Mouse (Mus musculus) forebrain, embryonic 11.5 days (tissue): ENCODE data around the gene Dpy19l1. TPM values are rescaled to one million over a fixed set of nuclear protein-coding genes. Genes with fewer than 3 reads are reported as not detected.

Experiments
- ATAC-seq: fragments of 200-750 bp; cut with Nextera tagmentation; replicated peaks from 2 replicates; pipeline ENCODE4 v1.8.0; 2017; ENCODE audit warnings: moderate TSS enrichment; ENCODE audit not compliant: low FRiP score
- DNase-seq: peaks from one replicate; pipeline ENCODE4 v3.0.0-alpha.2; 2017; ENCODE audit warnings: low spot score
- H3K27ac ChIP-seq: fragments of 300-500 bp; sonication (generic); 2 replicates; pipeline ENCODE4 v1.5.1; 2014; ENCODE audit warnings: low read depth, low read length
- H3K27me3 ChIP-seq: fragments of 300-500 bp; sonication (generic); 2 replicates; pipeline ENCODE4 v1.6.1; 2014; ENCODE audit warnings: mild to moderate bottlenecking, low read length, mixed read lengths; ENCODE audit not compliant: control insufficient read depth, insufficient read depth
- H3K36me3 ChIP-seq: fragments of 300-500 bp; sonication (generic); 2 replicates; pipeline ENCODE4 v1.6.1; 2014; ENCODE audit warnings: mild to moderate bottlenecking, low read length, moderate library complexity, mixed read lengths; ENCODE audit not compliant: control insufficient read depth, insufficient read depth
- H3K4me1 ChIP-seq: fragments of 300-500 bp; sonication (generic); replicated peaks from 2 replicates; pipeline ENCODE4 v1.6.1; 2014; ENCODE audit warnings: low read length, mixed read lengths; ENCODE audit not compliant: control insufficient read depth, insufficient read depth
- H3K4me2 ChIP-seq: fragments of 300-500 bp; sonication (generic); 2 replicates; pipeline ENCODE4 v1.6.1; 2014; ENCODE audit warnings: low read depth, mild to moderate bottlenecking, low read length, moderate library complexity, mixed read lengths; ENCODE audit not compliant: severe bottlenecking
- H3K4me3 ChIP-seq: fragments of 300-500 bp; sonication (generic); 2 replicates; pipeline ENCODE4 v1.5.1; 2014; ENCODE audit warnings: low read depth, low read length
- H3K9ac ChIP-seq: fragments of 300-500 bp; sonication (generic); 2 replicates; pipeline ENCODE4 v1.6.1; 2014; ENCODE audit warnings: low read length
- H3K9me3 ChIP-seq: fragments of 300-500 bp; sonication (generic); 2 replicates; pipeline ENCODE4 v1.6.1; 2016; ENCODE audit warnings: low read length, mixed read lengths; ENCODE audit not compliant: control insufficient read depth
- WGBS: fragments of 180-500 bp; shearing (Covaris S2); extraction: QIAGEN DNeasy Blood & Tissue Kit; methylation state at CpG from one replicate; pipeline ENCODE4 v1.1.7; 2014; 5-methylcytosine and 5-hydroxymethylcytosine counted together
- polyA plus RNA-seq: library from polyadenylated mRNA; unstranded; fragments of >200 nt; fragmentation: Nextera tagmentation; extraction: Ambion mirVana; gene quantifications from 2 replicates; pipeline ENCODE4 v1.2.1, GENCODE M21; 2014

The Dpy19l1 gene
- polyA plus RNA-seq, 1 experiment from 2014 or later = 21.5 TPM

DNA sequence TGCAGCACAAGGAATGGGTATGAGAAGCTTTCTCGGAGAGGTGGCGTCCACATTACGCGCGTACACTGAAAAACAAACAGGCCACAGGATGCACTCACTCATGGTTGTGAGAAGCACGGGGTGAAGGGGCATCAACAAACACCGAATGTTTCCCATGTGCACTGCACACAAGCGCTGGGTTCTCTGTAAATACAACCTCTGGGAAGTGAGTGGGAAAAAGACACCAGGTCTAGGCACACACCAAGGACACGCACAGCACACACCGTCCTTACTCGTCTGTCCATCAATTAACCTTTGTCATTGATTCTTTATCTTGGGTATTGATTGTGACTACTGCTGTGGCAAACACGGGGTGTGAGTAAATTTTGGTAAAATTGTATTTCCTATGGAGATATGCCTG is 49.1 kb downstream of the Dpy19l1 start:
- no peaks in the 10 kb centered on the region for H3K4me1 ChIP-seq
- H3K4me2 ChIP-seq = no peak overlapping the region
- H3K27ac ChIP-seq = no peak overlapping the region
- no peak overlapping the region for H3K9ac ChIP-seq
- no peak for ATAC-seq
- WGBS = 96% methylated on average over 12 of the region's 12 CpGs
- DNase-seq = no peak
- no peaks in the 10 kb centered on the region for H3K36me3 ChIP-seq
- no peaks in the 10 kb centered on the region for H3K9me3 ChIP-seq
- no peak overlapping the region for H3K4me3 ChIP-seq
- H3K27me3 ChIP-seq = no peaks in the 10 kb centered on the region

DNA sequence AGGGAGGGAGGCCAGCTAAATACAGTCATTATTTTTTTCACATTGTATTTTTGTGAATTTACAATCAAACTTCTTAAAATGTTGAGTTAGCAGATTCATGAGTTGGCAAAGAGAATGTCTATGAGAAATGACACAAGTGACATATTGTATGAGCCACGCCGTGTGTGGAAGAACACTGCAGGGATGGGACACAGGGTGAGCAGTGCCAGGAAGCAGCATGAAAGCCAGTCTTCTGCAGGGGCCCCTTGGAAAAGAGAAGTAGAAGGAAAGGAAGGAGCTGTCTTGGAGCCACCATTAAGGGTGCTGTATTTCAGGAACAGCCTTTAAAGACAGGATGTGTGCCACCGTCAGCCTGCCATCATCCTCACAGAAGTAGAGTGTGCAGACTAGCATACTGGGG is 52.0 kb downstream of the Dpy19l1 start:
- ATAC-seq (no peak), DNase-seq (no peak)
- Histone ChIP-seq H3K4me2 (no peak overlapping the region), H3K9me3 (no peaks in the 10 kb centered on the region), H3K27ac (no peak overlapping the region), H3K4me3 (no peak overlapping the region), H3K36me3 (no peaks in the 10 kb centered on the region), H3K9ac (no peak overlapping the region), H3K27me3 (no peaks in the 10 kb centered on the region), H3K4me1 (no peaks in the 10 kb centered on the region)
- WGBS = 89% methylated on average over 3 of the region's 3 CpGs

DNA sequence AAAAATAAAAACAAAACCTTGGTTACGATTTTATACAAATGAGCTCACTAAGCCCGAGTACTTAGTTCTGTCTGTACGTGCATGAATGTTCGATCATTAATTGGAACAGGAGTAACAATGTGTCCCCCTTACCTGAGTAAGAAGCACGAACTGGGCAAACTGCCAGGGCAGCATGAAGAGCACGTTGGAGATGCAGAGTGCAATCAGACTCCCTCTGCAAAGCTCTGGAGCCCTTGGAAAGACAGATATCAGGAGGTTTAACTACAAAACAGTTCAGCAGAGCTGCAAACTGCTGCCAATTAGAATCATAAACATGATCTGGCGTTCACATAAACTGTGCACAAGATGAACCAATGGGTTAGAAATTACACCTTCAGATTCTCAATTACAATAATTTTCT is 52.4 kb downstream of the Dpy19l1 start:
- Histone ChIP-seq H3K27me3 (no peaks in the 10 kb centered on the region), H3K4me2 (no peak overlapping the region), H3K4me3 (no peak overlapping the region), H3K9ac (no peak overlapping the region), H3K36me3 (no peaks in the 10 kb centered on the region), H3K9me3 (no peaks in the 10 kb centered on the region), H3K4me1 (no peaks in the 10 kb centered on the region), H3K27ac (no peak overlapping the region)
- 85% methylated on average over 7 of the region's 7 CpGs for WGBS
- no peak for DNase-seq
- ATAC-seq = no peak

DNA sequence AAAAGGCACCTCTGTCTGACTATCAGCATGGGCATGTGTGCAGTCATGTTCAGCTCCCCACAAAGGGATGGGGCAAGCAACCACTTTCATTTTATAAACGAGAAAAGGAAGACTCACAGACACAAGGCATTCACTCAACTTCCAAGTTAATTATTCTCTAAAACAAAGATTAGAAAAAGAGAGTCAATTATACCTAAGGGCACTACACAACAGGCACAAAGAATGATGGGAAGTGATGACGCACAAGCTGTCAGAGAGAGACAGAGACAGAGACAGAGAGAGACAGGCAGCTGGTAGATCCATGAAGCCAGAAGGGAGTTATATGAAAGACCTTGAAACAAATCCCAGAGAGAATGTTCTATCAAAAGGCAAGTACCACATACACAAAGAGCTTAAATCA is 68.0 kb downstream of the Dpy19l1 start:
- 88% methylated on average over 2 of the region's 2 CpGs for WGBS
- DNase-seq = no peak
- no peak for ATAC-seq

GRCm38 (mm10) chr9:24429721-24430120 is 73.2 kb downstream of the Dpy19l1 start:
- H3K4me1 ChIP-seq = no peaks in the 10 kb centered on the region
- H3K9me3 ChIP-seq = no peaks in the 10 kb centered on the region
- H3K27ac ChIP-seq = no peak overlapping the region
- H3K36me3 ChIP-seq = peaks cover 3% of the 10 kb centered on the region; the same call in 1 of the 2 replicates
- ATAC-seq = no peak
- DNase-seq = no peak
- H3K4me3 ChIP-seq = no peak overlapping the region
- H3K4me2 ChIP-seq = no peak overlapping the region
- no peak overlapping the region for H3K9ac ChIP-seq
- no peaks in the 10 kb centered on the region for H3K27me3 ChIP-seq

More for the DNA sequence above, 68.0 kb downstream of the Dpy19l1 start:
- Histone ChIP-seq H3K4me1 (no peaks in the 10 kb centered on the region), H3K4me2 (no peak overlapping the region), H3K9me3 (no peaks in the 10 kb centered on the region), H3K4me3 (no peak overlapping the region), H3K9ac (no peak overlapping the region), H3K27me3 (no peaks in the 10 kb centered on the region), H3K27ac (no peak overlapping the region), H3K36me3 (peaks cover 3% of the 10 kb centered on the region; the same call in 1 of the 2 replicates)

GRCm38 (mm10) chr9:24425679-24426078 is 77.3 kb downstream of the Dpy19l1 start:
- Histone ChIP-seq H3K4me1 (no peaks in the 10 kb centered on the region), H3K36me3 (no peaks in the 10 kb centered on the region), H3K27ac (no peak overlapping the region), H3K9me3 (no peaks in the 10 kb centered on the region), H3K4me3 (no peak overlapping the region), H3K9ac (no peak overlapping the region), H3K4me2 (no peak overlapping the region), H3K27me3 (no peaks in the 10 kb centered on the region)
- 92% methylated on average over 1 of the region's 1 CpGs for WGBS
- no peak for DNase-seq
- no peak for ATAC-seq

DNA sequence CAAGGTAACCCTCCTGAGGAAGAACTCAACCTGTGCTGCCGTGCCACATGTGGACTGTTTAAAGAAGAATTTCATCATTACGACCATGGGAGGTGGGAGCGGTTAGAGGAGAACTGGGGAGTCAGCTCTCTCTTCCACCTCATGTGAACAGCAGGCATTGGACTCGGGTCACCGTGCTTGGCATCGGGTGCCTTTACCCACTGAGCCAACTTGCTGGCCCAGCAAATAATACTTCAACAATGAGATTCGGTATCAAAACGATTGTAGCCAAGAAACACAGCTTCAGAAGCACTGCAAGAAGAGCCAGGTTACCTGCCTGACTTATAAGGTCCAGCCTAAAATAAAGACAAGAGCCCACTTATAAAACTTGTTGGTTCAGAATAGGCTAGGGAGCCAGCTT is 79.7 kb downstream of the Dpy19l1 start:
- H3K27ac ChIP-seq = no peak overlapping the region
- ATAC-seq (no peak), DNase-seq (no peak)
- H3K4me1 ChIP-seq = no peaks in the 10 kb centered on the region
- H3K36me3 ChIP-seq = peaks cover 5% of the 10 kb centered on the region
- H3K27me3 ChIP-seq = no peaks in the 10 kb centered on the region
- WGBS = 94% methylated on average over 8 of the region's 8 CpGs
- H3K4me2 ChIP-seq = no peak overlapping the region
- H3K9me3 ChIP-seq = no peaks in the 10 kb centered on the region
- no peak overlapping the region for H3K9ac ChIP-seq
- H3K4me3 ChIP-seq = no peak overlapping the region

GRCm38 (mm10) chr9:24421888-24422287 is 81.1 kb downstream of the Dpy19l1 start:
- H3K4me2 ChIP-seq = no peak overlapping the region
- H3K9me3 ChIP-seq = no peaks in the 10 kb centered on the region
- H3K27ac ChIP-seq = no peak overlapping the region
- H3K27me3 ChIP-seq = no peaks in the 10 kb centered on the region
- no peak overlapping the region for H3K9ac ChIP-seq
- H3K4me3 ChIP-seq = no peak overlapping the region
- DNase-seq (no peak), ATAC-seq (no peak)
- WGBS = 71% methylated on average over 1 of the region's 1 CpGs
- H3K36me3 ChIP-seq = peaks cover 5% of the 10 kb centered on the region
- no peaks in the 10 kb centered on the region for H3K4me1 ChIP-seq

- no peaks in the 10 kb centered on the region for H3K9me3 ChIP-seq
- no peak overlapping the region for H3K4me2 ChIP-seq
- no peak overlapping the region for H3K4me3 ChIP-seq
- no peaks in the 10 kb centered on the region for H3K27me3 ChIP-seq
- no peak overlapping the region for H3K27ac ChIP-seq
- no peak for ATAC-seq
- peaks cover 5% of the 10 kb centered on the region for H3K36me3 ChIP-seq
- DNase-seq = no peak
- no peaks in the 10 kb centered on the region for H3K4me1 ChIP-seq
- H3K9ac ChIP-seq = no peak overlapping the region
- 90% methylated on average over 3 of the region's 3 CpGs for WGBS
Measured at GRCm38 (mm10) chr9:24421221-24421620, 81.7 kb downstream of the Dpy19l1 start.
